Mouse (Mus musculus) kidney, adult 2 months (tissue): ENCODE results near the gene Daam1.

Experiments used
- CTCF ChIP-seq: fragments of 200-500 bp; conservative IDR thresholded peaks from 2 replicates; pipeline ENCODE4 v1.5.1; 2011; ENCODE audit warnings: low read depth, mild to moderate bottlenecking, control low read depth, low read length, moderate library complexity, mixed read lengths; ENCODE audit not compliant: insufficient read depth, insufficient read length
- POLR2A ChIP-seq: fragments of 200-500 bp; IDR thresholded peaks from one replicate; pipeline ENCODE4 v1.6.1; 2011; ENCODE audit warnings: low read depth, low read length, control low read depth

DNA sequence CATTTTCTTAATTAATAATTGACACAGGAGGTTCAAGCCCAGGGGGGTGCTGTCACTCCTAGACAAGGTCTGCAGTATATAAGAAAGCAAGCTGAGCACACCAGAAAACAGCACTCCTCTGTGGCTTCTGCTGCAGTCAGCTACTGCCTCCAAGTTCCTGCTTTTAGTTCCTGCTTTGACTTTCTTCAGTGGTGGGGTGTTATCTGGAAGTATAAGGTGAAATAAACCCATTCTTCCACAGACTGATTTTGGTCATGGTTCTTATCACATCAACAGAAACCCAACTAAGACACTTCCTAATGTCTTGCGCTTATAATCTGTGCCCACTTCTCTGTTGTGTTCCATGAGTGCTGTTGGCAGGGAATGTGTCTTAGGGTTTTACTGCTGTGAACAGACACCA lies 71.4 kb downstream of the Daam1 start:
- TF ChIP-seq CTCF (no peak), POLR2A (no peak)
